Mouse (Mus musculus) neural tube, embryonic 12.5 days (tissue): Measurements from ENCODE around the gene Impg1. TPM values are rescaled to one million over a fixed set of nuclear protein-coding genes. Genes with fewer than 3 reads are reported as not detected.

Source experiments
- ATAC-seq: fragments of 200-750 bp; cut with Nextera tagmentation; 2 replicates; pipeline ENCODE4 v1.8.0; 2017; ENCODE audit warnings: low read depth, mild to moderate bottlenecking, moderate TSS enrichment, moderate library complexity; ENCODE audit not compliant: low FRiP score
- H3K27ac ChIP-seq: fragments of 300-500 bp; sonication (generic); 2 replicates; pipeline ENCODE4 v1.5.1; 2016
- H3K27me3 ChIP-seq: fragments of 300-500 bp; sonication (generic); replicated peaks from 2 replicates; pipeline ENCODE4 v1.6.1; 2016; ENCODE audit warnings: mild to moderate bottlenecking
- H3K36me3 ChIP-seq: fragments of 300-500 bp; sonication (generic); 2 replicates; pipeline ENCODE4 v1.6.1; 2016; ENCODE audit warnings: mild to moderate bottlenecking
- H3K4me1 ChIP-seq: fragments of 300-500 bp; sonication (generic); 2 replicates; pipeline ENCODE4 v1.6.1; 2016
- H3K4me2 ChIP-seq: fragments of 300-500 bp; sonication (generic); replicated peaks from 2 replicates; pipeline ENCODE4 v1.6.1; 2016; ENCODE audit warnings: mild to moderate bottlenecking
- H3K4me3 ChIP-seq: fragments of 300-500 bp; sonication (generic); 2 replicates; pipeline ENCODE4 v1.5.1; 2016
- H3K9ac ChIP-seq: fragments of 300-500 bp; sonication (generic); 2 replicates; pipeline ENCODE4 v1.6.1; 2016; ENCODE audit warnings: mild to moderate bottlenecking
- H3K9me3 ChIP-seq: fragments of 300-500 bp; sonication (generic); 2 replicates; pipeline ENCODE4 v1.6.1; 2016; ENCODE audit warnings: mild to moderate bottlenecking
- WGBS: fragments of 180-500 bp; shearing (Covaris S2); methylation state at CpG from one replicate; pipeline ENCODE4 v1.1.7; 2016; 5-methylcytosine and 5-hydroxymethylcytosine counted together
- polyA plus RNA-seq: library from polyadenylated mRNA; unstranded; fragments of >200 nt; fragmentation: Nextera tagmentation; extraction: Ambion mirVana; gene quantifications from 2 replicates; pipeline ENCODE4 v1.2.1, GENCODE M21; 2016

The Impg1 gene
- polyA plus RNA-seq, result not detected in 2 replicates

DNA sequence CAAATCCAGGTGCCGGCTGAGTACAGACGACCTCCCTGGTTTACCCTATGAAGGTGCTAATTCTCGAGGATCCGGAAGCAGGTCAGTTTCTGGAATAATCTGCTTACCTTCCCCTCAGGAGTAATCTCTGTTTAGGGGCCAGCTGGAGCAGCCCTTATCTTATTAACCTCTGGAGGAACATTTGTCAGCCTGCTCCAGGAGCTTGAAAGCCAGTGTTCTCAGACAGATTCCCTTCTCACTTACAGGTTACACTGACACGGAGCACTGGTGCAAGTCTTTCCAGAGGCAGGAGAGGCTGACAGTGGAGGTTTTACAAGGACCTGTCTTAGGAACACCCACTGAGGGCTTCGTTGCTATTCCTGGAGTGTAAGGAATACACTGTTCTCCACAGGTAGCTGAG is at the start of gene Impg1:
TSS of gene Impg1 (minus strand) at position 101 of the 400 bp plus-strand sequence.
- Histone ChIP-seq H3K36me3 (no peaks in the 10 kb centered on the region), H3K4me3 (no peak within 1 kb of the TSS), H3K27ac (no peak within 1 kb of the TSS), H3K4me2 (no peak within 1 kb of the TSS), H3K4me1 (no peaks in the 10 kb centered on the region), H3K9me3 (no peaks in the 10 kb centered on the region), H3K9ac (no peak within 1 kb of the TSS), H3K27me3 (no peaks in the 10 kb centered on the region)
- 59% methylated on average over 6 of the region's 6 CpGs for WGBS
- no peak for ATAC-seq

DNA sequence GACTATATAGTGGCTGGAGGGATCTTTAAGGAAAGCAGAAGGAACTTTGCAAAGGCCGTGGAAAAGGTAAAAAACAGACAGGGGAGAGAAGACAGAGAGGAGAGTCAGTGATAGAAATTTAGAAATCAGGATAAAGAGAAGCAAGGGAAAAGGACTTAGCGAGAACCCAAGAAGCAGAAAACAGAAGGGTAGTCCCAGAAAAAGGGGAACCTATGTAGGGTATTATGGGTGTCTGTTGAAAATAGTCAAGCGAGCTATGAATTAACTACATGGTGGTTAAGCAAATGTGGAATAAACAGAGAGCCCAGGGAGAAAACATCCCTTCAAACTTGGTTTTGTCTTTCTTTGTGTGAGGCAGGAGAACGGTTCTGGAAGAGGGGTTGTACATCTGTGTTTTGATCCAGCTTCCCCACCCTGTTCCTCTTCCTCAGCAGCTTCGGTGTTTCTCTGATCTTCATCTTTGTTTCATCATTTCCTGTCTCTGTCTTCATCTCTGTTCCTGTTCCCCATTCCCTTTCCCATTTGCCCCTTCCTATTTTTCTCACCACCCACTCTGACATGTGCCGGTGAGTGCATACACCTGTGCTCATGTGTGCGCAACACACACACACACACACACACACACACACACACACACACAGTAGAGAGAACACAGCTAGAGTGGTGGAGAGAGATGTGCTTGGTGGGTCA is 44.3 kb upstream of the Impg1 start:
- 89% methylated on average over 7 of the region's 7 CpGs for WGBS
- no peak overlapping the region for H3K9ac ChIP-seq
- ATAC-seq, result no peak

DNA sequence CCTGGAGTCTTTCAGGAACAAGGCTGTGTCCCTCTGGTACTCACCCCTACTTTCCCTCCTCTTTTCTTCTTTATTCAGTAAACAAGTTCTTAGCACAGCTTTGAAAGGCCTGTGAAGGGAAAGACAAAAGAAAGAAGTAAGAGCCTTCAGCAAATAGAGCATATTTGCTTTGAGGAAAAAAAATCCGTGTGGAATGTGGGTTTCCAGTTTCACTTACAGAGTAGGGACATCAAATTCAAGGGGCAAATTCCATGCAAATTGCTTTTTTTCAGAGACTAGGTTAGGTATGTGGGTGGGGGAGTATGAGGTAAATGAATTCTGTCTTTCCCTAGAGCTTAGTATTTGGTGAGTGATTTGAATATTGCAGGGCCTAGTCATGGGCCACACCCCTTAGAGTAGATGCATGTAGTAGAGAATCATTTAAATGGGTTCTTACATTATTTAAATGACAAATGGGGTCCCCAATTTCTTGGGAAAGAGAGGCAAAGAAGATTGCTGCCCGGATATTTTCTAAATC is 39.3 kb upstream of the Impg1 start:
- no peak overlapping the region for H3K27ac ChIP-seq
- H3K4me3 ChIP-seq, result no peak overlapping the region
- H3K9ac ChIP-seq, result no peak overlapping the region
- no peaks in the 10 kb centered on the region for H3K36me3 ChIP-seq
- no peak overlapping the region for H3K4me2 ChIP-seq
- no peak for ATAC-seq
- H3K4me1 ChIP-seq, result no peaks in the 10 kb centered on the region
- H3K9me3 ChIP-seq, result no peaks in the 10 kb centered on the region
- no peaks in the 10 kb centered on the region for H3K27me3 ChIP-seq
- WGBS, result 57% methylated on average over 2 of the region's 2 CpGs

More for the DNA sequence above, 44.3 kb upstream of the Impg1 start:
- Histone ChIP-seq H3K9me3 (no peaks in the 10 kb centered on the region), H3K4me1 (no peaks in the 10 kb centered on the region), H3K27ac (no peak overlapping the region), H3K4me3 (no peak overlapping the region), H3K27me3 (no peaks in the 10 kb centered on the region), H3K36me3 (no peaks in the 10 kb centered on the region), H3K4me2 (no peak overlapping the region)

DNA sequence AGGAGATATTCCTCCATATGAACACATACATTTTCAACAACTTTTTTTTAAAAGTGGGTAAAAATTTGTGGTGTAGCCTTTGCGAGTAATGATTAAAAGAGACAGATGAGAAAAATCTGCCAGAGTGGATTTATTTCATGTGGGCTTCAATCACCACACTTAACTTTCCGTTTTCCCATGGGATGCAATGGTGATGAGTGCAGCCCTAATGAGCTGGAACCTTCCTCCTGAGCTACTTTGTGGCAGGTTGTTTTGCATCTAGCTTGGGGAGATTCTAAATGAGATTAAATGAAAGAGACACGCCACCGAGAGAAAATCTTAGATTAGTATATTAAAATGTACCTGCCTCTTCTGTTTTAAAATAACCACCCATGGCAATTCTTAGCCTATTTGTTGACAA is 26.3 kb upstream of the Impg1 start:
- Histone ChIP-seq H3K9ac (no peak overlapping the region), H3K27me3 (no peaks in the 10 kb centered on the region), H3K9me3 (no peaks in the 10 kb centered on the region), H3K27ac (no peak overlapping the region), H3K4me3 (no peak overlapping the region), H3K36me3 (no peaks in the 10 kb centered on the region), H3K4me2 (no peak overlapping the region), H3K4me1 (no peaks in the 10 kb centered on the region)
- WGBS, result 75% methylated on average over 4 of the region's 4 CpGs
- no peak for ATAC-seq

DNA sequence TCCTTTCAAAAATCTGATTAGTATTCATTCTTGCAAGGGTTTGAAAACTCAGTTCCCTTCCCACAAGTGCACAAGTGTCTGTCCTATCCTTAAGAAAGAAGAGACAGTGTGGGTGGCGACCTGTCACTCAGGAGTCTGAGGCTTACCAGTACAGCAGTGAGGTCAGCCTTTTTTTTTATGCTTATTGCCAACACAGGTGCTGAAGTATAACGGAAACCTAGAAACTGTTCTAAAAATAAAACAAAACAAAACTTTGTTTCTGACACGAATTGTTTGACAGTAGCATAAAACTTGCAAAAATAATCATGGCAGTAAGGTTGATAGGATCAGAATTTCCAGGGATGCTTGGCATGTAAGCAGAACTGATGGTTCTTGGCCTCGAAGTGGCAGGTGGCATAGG is 4.9 kb downstream of the Impg1 start:
- WGBS, result 87% methylated on average over 4 of the region's 4 CpGs
- no peaks in the 10 kb centered on the region for H3K9me3 ChIP-seq
- no peaks in the 10 kb centered on the region for H3K4me1 ChIP-seq
- H3K36me3 ChIP-seq, result no peaks in the 10 kb centered on the region
- no peak overlapping the region for H3K4me3 ChIP-seq
- H3K27ac ChIP-seq, result no peak overlapping the region
- no peak for ATAC-seq
- H3K9ac ChIP-seq, result no peak overlapping the region
- no peak overlapping the region for H3K4me2 ChIP-seq
- no peaks in the 10 kb centered on the region for H3K27me3 ChIP-seq

DNA sequence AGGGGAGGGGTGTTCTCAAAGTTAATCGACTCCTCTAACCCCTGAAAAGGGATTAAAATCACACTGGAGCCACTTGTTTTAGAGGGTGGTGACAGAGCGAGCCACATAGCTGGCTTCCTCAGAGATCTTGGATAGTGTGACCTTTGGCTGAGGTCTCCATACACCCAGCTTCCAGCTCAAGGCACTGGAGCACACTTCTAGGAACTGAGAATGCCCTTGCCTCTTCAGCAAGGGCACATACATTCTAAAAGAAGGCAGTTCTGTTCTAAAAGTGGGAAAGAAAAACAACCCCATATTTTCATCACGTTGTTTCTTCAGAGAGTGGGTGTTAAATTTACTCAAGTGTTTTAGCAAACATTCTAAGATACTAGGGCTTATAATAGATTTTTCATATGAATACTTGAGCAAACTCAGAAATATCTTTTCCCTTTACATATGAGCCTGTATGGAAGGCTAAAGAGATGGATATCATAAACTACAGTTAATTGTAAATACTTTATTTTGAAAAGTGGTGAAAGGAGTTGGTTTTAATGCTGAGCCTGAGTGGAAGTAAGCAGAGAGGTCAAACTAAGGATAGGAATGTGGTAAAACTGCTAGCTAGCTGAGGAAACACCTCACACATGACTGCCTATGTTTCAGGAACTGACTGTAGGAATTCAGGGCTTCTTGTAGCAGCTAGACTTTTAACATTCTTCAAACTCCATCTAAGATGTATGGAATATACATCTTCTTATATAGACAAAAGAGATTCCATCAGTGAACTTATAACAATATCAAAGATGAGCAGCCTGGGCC is 14.6 kb downstream of the Impg1 start:
- no peaks in the 10 kb centered on the region for H3K9me3 ChIP-seq
- H3K4me3 ChIP-seq, result no peak overlapping the region
- ATAC-seq, result no peak
- no peaks in the 10 kb centered on the region for H3K27me3 ChIP-seq
- no peak overlapping the region for H3K27ac ChIP-seq
- H3K4me1 ChIP-seq, result no peaks in the 10 kb centered on the region
- H3K9ac ChIP-seq, result no peak overlapping the region
- H3K36me3 ChIP-seq, result no peaks in the 10 kb centered on the region
- H3K4me2 ChIP-seq, result no peak overlapping the region
- 72% methylated on average over 3 of the region's 3 CpGs for WGBS

DNA sequence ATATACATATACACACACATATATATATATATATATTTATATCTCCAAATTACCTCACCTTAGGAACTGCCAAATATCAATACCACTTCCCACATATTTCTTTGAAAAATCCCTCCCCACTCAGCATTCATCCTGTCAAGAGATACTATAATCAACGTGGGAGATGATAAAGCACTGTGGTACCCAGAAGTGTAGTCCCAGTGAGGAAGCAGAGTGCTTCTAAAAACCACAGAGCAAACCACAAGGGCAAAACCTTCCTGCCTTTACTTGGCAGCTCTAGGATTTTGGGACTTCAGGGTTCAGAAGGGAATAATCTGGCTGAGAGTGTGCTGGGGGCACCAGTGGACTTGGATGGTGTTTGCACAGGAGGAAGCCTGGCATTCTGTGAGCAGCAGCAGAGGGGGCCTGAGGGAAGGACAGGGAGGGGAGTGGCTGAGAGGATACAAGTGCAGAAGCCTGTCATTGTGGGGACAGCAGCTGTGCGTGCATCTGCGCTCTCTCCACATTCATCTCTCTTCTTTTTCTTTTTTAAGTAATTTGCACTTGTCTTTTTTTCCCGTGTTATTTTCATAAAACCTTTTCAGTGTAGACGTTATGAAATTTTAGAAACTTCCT is 24.1 kb downstream of the Impg1 start:
- Histone ChIP-seq H3K36me3 (no peaks in the 10 kb centered on the region), H3K4me3 (no peak overlapping the region), H3K9ac (no peak overlapping the region), H3K4me1 (no peaks in the 10 kb centered on the region), H3K27ac (no peak overlapping the region), H3K27me3 (no peaks in the 10 kb centered on the region), H3K9me3 (no peaks in the 10 kb centered on the region), H3K4me2 (no peak overlapping the region)
- WGBS, result 61% methylated on average over 5 of the region's 5 CpGs
- no peak for ATAC-seq

DNA sequence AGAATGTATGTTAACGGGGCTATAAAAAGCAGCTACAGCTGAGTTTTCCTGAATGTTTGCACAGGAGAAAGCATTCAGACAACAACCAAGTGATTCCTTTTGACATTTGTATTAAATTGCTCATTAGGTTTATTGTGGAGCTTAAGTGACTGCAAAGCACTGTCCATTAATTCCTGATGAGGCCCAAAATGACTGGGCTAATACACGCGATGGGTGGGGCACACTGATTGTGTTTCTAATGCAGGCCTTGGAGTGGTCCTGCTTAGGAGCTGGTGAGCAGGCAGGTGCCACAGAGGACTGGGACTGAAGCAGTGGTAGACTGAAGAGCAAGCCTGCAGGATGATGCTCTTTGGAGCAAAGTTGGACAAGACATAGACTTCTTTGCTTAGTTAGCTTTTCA is 73.9 kb downstream of the Impg1 start:
- Histone ChIP-seq H3K27ac (no peak overlapping the region), H3K4me1 (no peaks in the 10 kb centered on the region), H3K9ac (no peak overlapping the region), H3K4me3 (no peak overlapping the region), H3K27me3 (no peaks in the 10 kb centered on the region), H3K36me3 (no peaks in the 10 kb centered on the region), H3K4me2 (no peak overlapping the region), H3K9me3 (no peaks in the 10 kb centered on the region)
- WGBS, result 47% methylated on average over 3 of the region's 3 CpGs
- peak; percentile 68 for ATAC-seq

DNA sequence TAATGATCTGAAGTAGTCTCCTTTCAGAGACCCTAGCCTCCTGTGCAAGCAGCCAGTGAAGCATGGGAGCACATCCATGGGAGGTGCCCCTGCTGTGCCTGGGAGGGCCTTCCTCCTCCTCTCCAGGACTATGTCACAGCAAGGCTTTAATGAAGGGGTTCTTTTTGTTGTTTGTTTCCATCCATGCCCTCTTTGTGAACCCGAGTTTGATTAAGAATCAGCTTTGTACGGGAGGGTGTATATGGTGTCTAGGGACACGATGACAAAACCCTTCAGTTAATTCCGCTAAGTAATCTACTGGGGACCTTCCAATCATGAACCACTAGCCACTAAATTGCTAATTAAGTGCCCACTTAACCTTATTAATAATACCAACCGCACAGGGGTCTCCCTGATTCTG is 74.3 kb downstream of the Impg1 start:
- H3K4me2 ChIP-seq, result no peak overlapping the region
- WGBS, result 31% methylated on average over 5 of the region's 5 CpGs
- H3K4me3 ChIP-seq, result no peak overlapping the region
- H3K36me3 ChIP-seq, result no peaks in the 10 kb centered on the region
- H3K27ac ChIP-seq, result no peak overlapping the region
- ATAC-seq, result peak; percentile 79
- no peaks in the 10 kb centered on the region for H3K4me1 ChIP-seq
- H3K9ac ChIP-seq, result no peak overlapping the region
- H3K27me3 ChIP-seq, result no peaks in the 10 kb centered on the region
- no peaks in the 10 kb centered on the region for H3K9me3 ChIP-seq

DNA sequence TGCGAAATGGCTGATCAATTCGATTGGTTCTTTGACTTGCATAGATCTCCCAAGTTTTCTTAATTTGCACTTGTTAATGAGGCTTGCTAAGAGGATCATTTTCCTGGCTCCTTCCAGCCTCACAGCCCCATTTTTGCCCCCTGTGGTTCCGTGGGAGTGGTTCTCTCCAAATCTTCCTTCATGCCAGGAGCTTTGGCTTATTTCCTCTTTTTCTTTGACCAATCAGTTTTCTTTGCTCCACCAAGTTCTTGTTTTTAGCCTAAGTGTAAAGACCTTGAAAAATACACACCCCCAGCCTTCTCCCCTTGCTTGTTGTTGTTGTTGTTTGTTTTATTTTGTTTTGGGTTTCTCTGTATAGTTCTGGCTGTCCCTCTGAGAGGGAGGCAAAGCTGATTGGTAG is 77.4 kb downstream of the Impg1 start:
- Histone ChIP-seq H3K4me1 (no peaks in the 10 kb centered on the region), H3K9me3 (no peaks in the 10 kb centered on the region), H3K36me3 (no peaks in the 10 kb centered on the region), H3K4me2 (no peak overlapping the region), H3K4me3 (no peak overlapping the region), H3K9ac (no peak overlapping the region), H3K27me3 (no peaks in the 10 kb centered on the region), H3K27ac (no peak overlapping the region)
- WGBS, result 90% methylated on average over 3 of the region's 3 CpGs
- no peak for ATAC-seq

DNA sequence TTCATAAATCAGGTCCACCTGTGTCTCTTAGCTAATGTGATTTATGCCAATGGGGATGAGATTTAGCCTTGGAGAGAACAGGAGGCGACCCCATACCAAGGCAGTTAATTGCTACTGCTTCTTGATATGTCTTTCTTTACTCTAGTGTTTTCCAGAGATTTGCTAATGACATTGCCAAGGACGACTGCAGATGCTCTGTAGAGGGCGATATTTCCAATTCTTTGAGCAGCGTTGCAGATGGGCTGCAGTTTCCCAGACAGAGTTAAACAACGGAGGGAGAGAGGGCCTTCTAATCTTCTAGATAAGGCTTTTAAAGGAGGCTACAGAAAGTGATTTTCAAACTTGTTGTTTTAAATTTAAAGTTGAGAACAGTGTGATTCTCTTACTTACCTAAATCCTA is 78.8 kb downstream of the Impg1 start:
- Histone ChIP-seq H3K36me3 (no peaks in the 10 kb centered on the region), H3K27ac (no peak overlapping the region), H3K27me3 (no peaks in the 10 kb centered on the region), H3K4me1 (no peaks in the 10 kb centered on the region), H3K4me3 (no peak overlapping the region), H3K9ac (no peak overlapping the region), H3K9me3 (no peaks in the 10 kb centered on the region), H3K4me2 (no peak overlapping the region)
- ATAC-seq, result no peak
- WGBS, result 30% methylated on average over 5 of the region's 5 CpGs

DNA sequence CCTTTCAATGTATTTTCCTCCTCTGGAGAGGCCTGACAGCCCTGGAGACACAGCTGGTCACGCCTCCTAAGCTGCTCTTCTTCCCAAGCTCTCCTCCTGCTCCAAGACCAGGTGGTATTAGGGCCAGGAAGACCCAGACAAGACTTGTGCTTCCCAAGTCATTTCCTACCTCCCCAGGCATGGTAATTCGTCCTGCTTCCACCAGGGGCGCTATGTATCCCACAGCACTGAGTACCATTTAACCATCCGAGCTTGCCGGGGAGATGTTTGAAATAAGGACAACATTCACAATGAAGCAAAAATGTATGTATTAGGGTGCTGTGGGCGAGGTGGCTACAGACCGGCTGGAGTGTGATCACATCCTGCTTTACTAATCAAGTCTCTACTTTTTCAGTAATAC is 79.3 kb downstream of the Impg1 start:
- Histone ChIP-seq H3K9ac (no peak overlapping the region), H3K4me2 (no peak overlapping the region), H3K4me3 (no peak overlapping the region), H3K9me3 (no peaks in the 10 kb centered on the region), H3K27ac (no peak overlapping the region), H3K4me1 (no peaks in the 10 kb centered on the region), H3K27me3 (no peaks in the 10 kb centered on the region), H3K36me3 (no peaks in the 10 kb centered on the region)
- ATAC-seq, result peak; percentile 19
- WGBS, result 42% methylated on average over 7 of the region's 7 CpGs
